Mouse (Mus musculus) forebrain, embryonic 11.5 days (tissue): ENCODE results near the gene Plb1. TPM values are rescaled to one million over a fixed set of nuclear protein-coding genes. Genes with fewer than 3 reads are reported as not detected.

Experiments used
- ATAC-seq: fragments of 200-750 bp; cut with Nextera tagmentation; replicated peaks from 2 replicates; pipeline ENCODE4 v1.8.0; 2017; ENCODE audit warnings: moderate TSS enrichment; ENCODE audit not compliant: low FRiP score
- DNase-seq: peaks from one replicate; pipeline ENCODE4 v3.0.0-alpha.2; 2017; ENCODE audit warnings: low spot score
- H3K27ac ChIP-seq: fragments of 300-500 bp; sonication (generic); 2 replicates; pipeline ENCODE4 v1.5.1; 2014; ENCODE audit warnings: low read depth, low read length
- H3K27me3 ChIP-seq: fragments of 300-500 bp; sonication (generic); 2 replicates; pipeline ENCODE4 v1.6.1; 2014; ENCODE audit warnings: mild to moderate bottlenecking, low read length, mixed read lengths; ENCODE audit not compliant: control insufficient read depth, insufficient read depth
- H3K36me3 ChIP-seq: fragments of 300-500 bp; sonication (generic); 2 replicates; pipeline ENCODE4 v1.6.1; 2014; ENCODE audit warnings: mild to moderate bottlenecking, low read length, moderate library complexity, mixed read lengths; ENCODE audit not compliant: control insufficient read depth, insufficient read depth
- H3K4me1 ChIP-seq: fragments of 300-500 bp; sonication (generic); replicated peaks from 2 replicates; pipeline ENCODE4 v1.6.1; 2014; ENCODE audit warnings: low read length, mixed read lengths; ENCODE audit not compliant: control insufficient read depth, insufficient read depth
- H3K4me2 ChIP-seq: fragments of 300-500 bp; sonication (generic); 2 replicates; pipeline ENCODE4 v1.6.1; 2014; ENCODE audit warnings: low read depth, mild to moderate bottlenecking, low read length, moderate library complexity, mixed read lengths; ENCODE audit not compliant: severe bottlenecking
- H3K4me3 ChIP-seq: fragments of 300-500 bp; sonication (generic); 2 replicates; pipeline ENCODE4 v1.5.1; 2014; ENCODE audit warnings: low read depth, low read length
- H3K9ac ChIP-seq: fragments of 300-500 bp; sonication (generic); 2 replicates; pipeline ENCODE4 v1.6.1; 2014; ENCODE audit warnings: low read length
- H3K9me3 ChIP-seq: fragments of 300-500 bp; sonication (generic); 2 replicates; pipeline ENCODE4 v1.6.1; 2016; ENCODE audit warnings: low read length, mixed read lengths; ENCODE audit not compliant: control insufficient read depth
- WGBS: fragments of 180-500 bp; shearing (Covaris S2); extraction: QIAGEN DNeasy Blood & Tissue Kit; methylation state at CpG from one replicate; pipeline ENCODE4 v1.1.7; 2014; 5-methylcytosine and 5-hydroxymethylcytosine counted together
- polyA plus RNA-seq: library from polyadenylated mRNA; unstranded; fragments of >200 nt; fragmentation: Nextera tagmentation; extraction: Ambion mirVana; gene quantifications from 2 replicates; pipeline ENCODE4 v1.2.1, GENCODE M21; 2014

The Plb1 gene
- polyA plus RNA-seq, 1 experiment from 2014 or later: 0.24 TPM

DNA sequence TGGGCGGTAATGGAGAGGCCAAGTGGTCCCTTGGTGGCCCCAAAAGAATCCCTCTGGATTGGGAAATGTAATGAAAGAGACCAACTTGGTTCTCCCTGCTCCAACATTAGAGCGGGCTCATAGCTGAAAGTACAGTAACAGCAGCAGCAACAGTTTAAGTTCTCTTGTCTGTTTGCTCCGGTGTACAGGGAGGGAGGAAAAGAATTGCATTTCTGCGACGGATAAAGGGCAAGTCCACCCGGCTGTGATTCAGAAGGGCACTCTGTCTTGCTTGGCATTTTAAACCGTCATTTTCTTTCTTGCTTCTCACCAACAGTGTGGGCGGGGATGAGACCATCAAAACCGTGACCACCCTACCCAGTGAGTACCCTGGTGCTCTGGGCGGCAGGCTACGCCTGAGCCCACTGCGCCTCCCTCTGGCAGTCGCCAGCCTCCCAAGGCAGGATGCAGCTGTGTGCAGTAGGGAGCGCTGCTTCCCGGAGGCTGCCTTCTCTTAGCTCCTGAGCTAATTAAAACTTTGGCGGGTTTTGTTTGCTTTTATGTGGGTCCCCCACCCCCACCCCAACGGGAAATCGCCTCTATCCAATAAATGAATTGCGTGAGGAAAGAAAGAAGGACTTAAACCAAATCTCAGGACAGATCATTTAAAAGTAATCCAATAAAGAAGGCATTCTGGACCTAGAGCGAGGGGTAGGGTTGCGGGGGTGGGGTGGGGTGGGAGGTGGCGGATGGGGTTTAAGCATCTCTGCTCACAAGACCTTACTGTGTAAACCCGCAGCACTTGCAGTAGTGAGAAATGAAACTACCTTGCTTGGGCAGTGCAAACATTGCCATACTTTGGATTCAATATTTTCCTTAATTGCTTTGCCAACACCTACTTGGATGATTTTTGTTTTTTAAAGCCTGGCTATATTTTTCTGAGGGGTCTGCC is 70.7 kb downstream of the Plb1 start:
- DNase-seq (peak; percentile 86), ATAC-seq (peak; percentile 91)
- peak overlapping the region; percentile 51 for H3K4me2 ChIP-seq
- H3K4me1 ChIP-seq: peaks cover 2% of the 10 kb centered on the region; the same call in 1 of the 2 replicates
- no peak overlapping the region for H3K27ac ChIP-seq
- no peaks in the 10 kb centered on the region for H3K27me3 ChIP-seq
- H3K36me3 ChIP-seq: no peaks in the 10 kb centered on the region
- H3K4me3 ChIP-seq: peak overlapping the region; percentile 16; the same call in 1 of the 2 replicates
- no peaks in the 10 kb centered on the region for H3K9me3 ChIP-seq
- WGBS: 10% methylated on average over 23 of the region's 23 CpGs
- peak overlapping the region; percentile 48 for H3K9ac ChIP-seq

DNA sequence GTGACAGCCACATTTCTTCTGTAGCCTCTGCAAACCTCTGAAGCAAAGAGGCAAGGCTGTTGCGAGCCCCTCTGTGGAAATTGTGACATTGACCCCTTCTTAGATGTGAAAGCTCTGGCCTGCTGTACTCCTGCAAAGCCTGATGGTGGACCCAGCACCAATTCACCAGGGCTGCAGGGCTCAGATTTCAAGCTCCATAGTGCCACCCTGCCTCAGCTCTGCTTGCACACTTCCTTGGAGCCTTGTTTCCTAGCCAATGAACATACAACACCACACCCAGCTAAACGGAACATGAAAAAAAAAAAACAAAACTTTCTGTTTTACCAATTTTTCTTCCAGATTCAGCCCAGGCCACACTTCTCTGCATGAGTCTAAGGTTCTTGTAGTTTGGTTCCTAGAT is 74.6 kb downstream of the Plb1 start:
- WGBS: 83% methylated on average over 2 of the region's 2 CpGs

DNA sequence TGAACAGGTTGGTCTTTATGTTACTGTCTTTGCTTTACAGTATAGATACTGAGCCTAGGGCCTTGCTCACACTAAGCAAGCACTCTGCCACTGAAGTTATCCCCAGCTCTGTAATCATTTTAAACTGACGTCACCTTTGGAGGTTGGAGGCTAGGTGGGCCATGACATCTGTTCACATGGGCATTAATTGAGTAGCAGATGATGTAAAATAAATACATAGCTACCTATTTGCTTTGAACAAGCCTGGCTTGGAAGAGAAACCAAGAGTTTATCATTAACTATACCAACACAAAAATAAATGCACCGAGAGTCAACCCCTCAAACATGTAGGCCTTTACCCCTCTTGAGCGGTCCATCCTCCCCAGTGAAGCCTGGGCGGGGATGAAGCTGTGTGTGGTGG is 76.1 kb downstream of the Plb1 start:
- Histone ChIP-seq H3K27ac (no peak overlapping the region), H3K36me3 (no peaks in the 10 kb centered on the region), H3K9ac (no peak overlapping the region), H3K4me1 (no peaks in the 10 kb centered on the region), H3K4me3 (no peak overlapping the region), H3K9me3 (no peaks in the 10 kb centered on the region), H3K4me2 (no peak overlapping the region), H3K27me3 (no peaks in the 10 kb centered on the region)
- DNase-seq (no peak), ATAC-seq (no peak)
- WGBS: 85% methylated on average over 4 of the region's 4 CpGs

More for the DNA sequence above, 74.6 kb downstream of the Plb1 start:
- no peak overlapping the region for H3K27ac ChIP-seq
- ATAC-seq: no peak
- no peaks in the 10 kb centered on the region for H3K27me3 ChIP-seq
- no peak for DNase-seq
- no peak overlapping the region for H3K4me3 ChIP-seq
- no peaks in the 10 kb centered on the region for H3K9me3 ChIP-seq
- no peak overlapping the region for H3K9ac ChIP-seq
- no peak overlapping the region for H3K4me2 ChIP-seq
- peaks cover 2% of the 10 kb centered on the region; the same call in 1 of the 2 replicates for H3K4me1 ChIP-seq
- no peaks in the 10 kb centered on the region for H3K36me3 ChIP-seq

DNA sequence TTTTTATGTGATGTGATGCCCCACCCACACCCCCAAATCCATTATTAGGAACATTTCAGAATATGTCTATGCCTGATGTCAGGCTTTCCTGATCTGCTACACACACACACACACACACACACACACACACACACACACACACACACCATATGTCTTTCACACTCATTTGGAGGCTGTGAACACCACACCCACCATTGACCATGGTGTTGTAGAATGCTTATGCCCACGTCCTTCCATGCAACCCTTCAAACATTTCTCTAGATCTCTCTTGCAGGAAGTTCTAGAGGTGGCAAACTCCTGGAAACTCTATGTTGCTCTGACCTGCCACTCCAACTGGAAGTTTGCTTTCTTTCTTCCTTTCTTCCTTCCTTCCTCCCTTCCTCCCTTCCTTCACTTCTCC is 77.2 kb downstream of the Plb1 start:
- Histone ChIP-seq H3K27me3 (no peaks in the 10 kb centered on the region), H3K27ac (no peak overlapping the region), H3K4me1 (no peaks in the 10 kb centered on the region), H3K9me3 (no peaks in the 10 kb centered on the region), H3K4me3 (no peak overlapping the region), H3K4me2 (no peak overlapping the region), H3K36me3 (no peaks in the 10 kb centered on the region), H3K9ac (no peak overlapping the region)
- DNase-seq (no peak), ATAC-seq (no peak)
- WGBS: 76% methylated on average over 1 of the region's 1 CpGs

DNA sequence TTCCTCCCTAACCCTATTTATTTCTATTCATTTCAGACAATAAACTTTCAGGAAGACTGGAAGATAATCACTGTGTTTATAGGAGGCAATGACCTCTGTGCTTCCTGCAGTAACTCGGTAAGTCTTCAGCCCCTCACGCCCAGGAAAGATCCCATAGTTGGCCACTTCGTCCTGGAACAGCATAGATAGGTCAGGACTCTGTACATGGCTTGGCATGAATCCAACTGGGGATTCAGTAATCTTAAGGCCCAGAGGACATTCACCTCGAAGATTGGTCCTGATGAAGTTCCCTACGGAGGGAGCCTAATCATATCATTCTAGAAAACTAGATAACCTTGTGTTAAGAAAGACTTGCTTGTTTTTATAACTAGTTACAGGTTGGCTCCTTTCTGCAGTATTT is 78.3 kb downstream of the Plb1 start:
- no peak overlapping the region for H3K4me3 ChIP-seq
- H3K27me3 ChIP-seq: no peaks in the 10 kb centered on the region
- H3K4me1 ChIP-seq: no peaks in the 10 kb centered on the region
- H3K9me3 ChIP-seq: no peaks in the 10 kb centered on the region
- no peak overlapping the region for H3K9ac ChIP-seq
- 78% methylated on average over 5 of the region's 5 CpGs for WGBS
- no peak overlapping the region for H3K27ac ChIP-seq
- H3K4me2 ChIP-seq: no peak overlapping the region
- no peak for ATAC-seq
- H3K36me3 ChIP-seq: no peaks in the 10 kb centered on the region
- no peak for DNase-seq

DNA sequence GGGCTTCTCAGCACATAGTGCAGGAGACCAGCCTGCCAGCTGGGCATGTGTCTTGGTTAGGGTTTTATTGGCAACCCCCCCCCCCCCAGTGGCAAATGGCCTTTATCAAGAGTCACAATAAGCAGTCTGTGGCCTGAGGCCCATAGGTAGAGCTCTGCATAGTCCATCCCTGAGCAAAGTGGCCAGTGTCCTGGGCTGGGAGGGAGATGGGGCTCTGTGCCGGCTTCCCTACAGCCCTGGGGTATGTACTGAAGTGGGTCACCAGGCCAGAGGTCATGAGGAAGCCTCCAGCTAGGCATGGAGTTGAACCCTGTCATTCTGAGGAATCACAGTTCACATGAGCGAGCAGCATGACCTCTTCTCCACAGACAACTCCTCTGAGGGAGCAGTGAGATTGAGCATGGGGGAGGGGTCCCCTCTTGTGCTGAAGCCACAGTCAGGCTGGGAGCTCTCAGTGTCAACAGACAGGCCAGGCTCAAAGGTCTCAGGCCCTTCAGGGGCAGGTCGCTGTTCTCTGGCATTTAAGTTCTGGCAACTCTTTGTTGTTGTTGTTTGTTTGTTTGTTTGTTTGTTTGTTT is 79.2 kb downstream of the Plb1 start:
- Histone ChIP-seq H3K4me1 (no peaks in the 10 kb centered on the region), H3K9ac (no peak overlapping the region), H3K27me3 (no peaks in the 10 kb centered on the region), H3K36me3 (no peaks in the 10 kb centered on the region), H3K9me3 (no peaks in the 10 kb centered on the region), H3K4me3 (no peak overlapping the region), H3K27ac (no peak overlapping the region), H3K4me2 (no peak overlapping the region)
- WGBS: 64% methylated on average over 3 of the region's 3 CpGs
- DNase-seq (no peak), ATAC-seq (no peak)

DNA sequence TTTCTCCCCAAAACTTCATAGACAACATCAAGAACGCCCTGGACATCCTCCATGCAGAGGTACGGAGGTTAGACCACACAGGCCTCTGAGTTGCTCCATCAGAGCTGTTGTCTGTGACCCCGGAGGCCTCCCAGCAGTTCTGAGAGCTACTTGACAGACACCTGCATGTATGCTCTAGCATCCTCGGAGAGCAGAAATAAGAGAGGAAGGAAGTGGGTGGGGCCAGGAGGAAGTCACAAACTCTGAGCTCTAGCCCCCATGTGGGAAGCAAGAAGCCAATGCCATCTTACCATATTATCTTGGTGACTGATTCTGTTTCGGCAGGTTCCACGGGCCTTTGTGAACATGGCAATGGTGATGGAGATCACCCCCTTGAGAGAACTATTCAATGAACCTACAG is 81.2 kb downstream of the Plb1 start:
- Histone ChIP-seq H3K36me3 (no peaks in the 10 kb centered on the region), H3K27ac (no peak overlapping the region), H3K27me3 (no peaks in the 10 kb centered on the region), H3K9ac (no peak overlapping the region), H3K4me1 (no peaks in the 10 kb centered on the region), H3K9me3 (no peaks in the 10 kb centered on the region), H3K4me2 (no peak overlapping the region), H3K4me3 (no peak overlapping the region)
- ATAC-seq (no peak), DNase-seq (no peak)
- 88% methylated on average over 6 of the region's 6 CpGs for WGBS

DNA sequence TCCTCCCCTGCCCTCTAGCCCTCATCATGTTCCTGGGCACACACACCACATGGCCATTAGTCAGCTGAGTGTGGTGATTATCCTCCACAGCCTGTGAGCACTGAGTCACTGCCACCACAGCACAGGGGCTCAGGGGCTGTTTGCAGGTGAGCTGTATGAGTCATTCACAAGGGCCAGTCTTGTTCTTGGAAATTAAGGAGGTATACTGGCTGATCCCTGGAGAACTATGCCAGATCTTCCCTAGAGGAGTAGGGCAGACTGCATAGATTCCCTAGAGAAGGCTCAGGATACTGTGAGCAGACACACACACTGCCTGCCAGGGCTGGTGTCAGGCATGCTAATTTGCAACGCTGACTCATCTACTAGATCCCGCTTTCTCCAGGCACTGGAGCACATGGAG is 82.2 kb downstream of the Plb1 start:
- no peak overlapping the region for H3K4me2 ChIP-seq
- DNase-seq (no peak), ATAC-seq (no peak)
- no peak overlapping the region for H3K4me3 ChIP-seq
- H3K27me3 ChIP-seq: no peaks in the 10 kb centered on the region
- H3K4me1 ChIP-seq: no peaks in the 10 kb centered on the region
- 54% methylated on average over 2 of the region's 2 CpGs for WGBS
- H3K27ac ChIP-seq: no peak overlapping the region
- no peaks in the 10 kb centered on the region for H3K9me3 ChIP-seq
- no peaks in the 10 kb centered on the region for H3K36me3 ChIP-seq
- no peak overlapping the region for H3K9ac ChIP-seq
